Mouse (Mus musculus): Measurements from ENCODE around the gene Psat1. TPM values are rescaled to one million over a fixed set of nuclear protein-coding genes. Genes with fewer than 3 reads are reported as not detected.

Psat1 gene
- polyA plus RNA-seq, 1 experiment from 2014 or later: 121 TPM

DNA sequence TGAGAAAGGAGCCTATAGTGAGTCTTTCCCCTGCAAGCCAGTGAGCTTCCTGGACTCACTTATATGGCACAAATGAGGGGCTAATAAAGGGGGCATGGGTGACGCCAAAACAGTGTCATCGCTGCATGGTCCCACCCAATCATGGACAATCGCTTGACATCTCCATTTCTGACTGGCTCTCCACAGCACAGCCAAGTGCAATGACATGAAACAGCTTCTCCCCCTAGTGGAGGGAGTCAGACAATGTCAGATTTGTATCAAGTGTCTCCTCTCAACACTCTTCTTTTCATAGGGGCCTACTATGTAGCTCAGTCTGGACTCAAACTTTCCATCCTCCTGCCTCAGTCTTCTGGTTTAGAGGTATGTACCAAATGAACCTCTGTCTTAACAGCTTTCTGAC, 17.9 kb upstream of the Psat1 start:
- Histone ChIP-seq H3K36me3 (ENCODE audit: control insufficient read depth, insufficient read depth, low read length) (peaks cover 54% of the 10 kb centered on the region), H3K9ac (ENCODE audit: low read depth, low read length) (no peak overlapping the region), H3K4me3 (ENCODE audit: low read depth, low read length) (no peak overlapping the region), H3K9me3 (ENCODE audit: control insufficient read depth, low read length) (no peaks in the 10 kb centered on the region), H3K4me1 (ENCODE audit: control insufficient read depth, insufficient read depth, low read length) (no peaks in the 10 kb centered on the region), H3K27ac (replicated peaks; ENCODE audit: low read depth, low read length) (no peak overlapping the region), H3K4me2 (ENCODE audit: low read depth, low read length) (no peak overlapping the region), H3K27me3 (replicated peaks; ENCODE audit: control insufficient read depth, insufficient read depth, low read length) (no peaks in the 10 kb centered on the region)
- peak; percentile 68; the same call in 1 of the 2 replicates for ATAC-seq (ENCODE audit: low read depth)
- DNase-seq (ENCODE audit: low spot score): peak; percentile 76
- WGBS: 54% methylated on average over 3 of the region's 3 CpGs

DNA sequence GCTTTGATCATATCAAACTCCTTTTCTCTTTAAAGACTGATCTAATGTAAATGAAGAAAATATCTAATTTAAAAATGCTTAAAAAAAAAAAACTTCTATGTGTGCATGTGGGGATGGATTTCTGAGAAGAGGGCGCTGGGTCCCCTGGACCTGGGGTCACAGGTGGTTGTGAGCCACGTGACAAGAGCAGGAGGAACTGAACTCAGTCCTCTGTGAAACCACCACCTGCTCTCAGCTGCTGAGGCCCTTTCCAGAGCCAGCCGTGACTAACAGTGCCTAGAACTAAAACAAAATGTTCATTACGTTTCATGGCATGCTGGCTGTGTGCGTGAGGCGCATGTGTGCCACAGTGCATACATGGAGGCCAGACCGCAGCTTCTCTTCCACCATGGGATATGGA, 17.4 kb upstream of the Psat1 start:
- Histone ChIP-seq H3K4me1 (ENCODE audit: control insufficient read depth, insufficient read depth, low read length) (no peaks in the 10 kb centered on the region), H3K9me3 (ENCODE audit: control insufficient read depth, low read length) (no peaks in the 10 kb centered on the region), H3K4me3 (ENCODE audit: low read depth, low read length) (no peak overlapping the region), H3K9ac (ENCODE audit: low read depth, low read length) (no peak overlapping the region), H3K27me3 (replicated peaks; ENCODE audit: control insufficient read depth, insufficient read depth, low read length) (no peaks in the 10 kb centered on the region), H3K36me3 (ENCODE audit: control insufficient read depth, insufficient read depth, low read length) (peaks cover 53% of the 10 kb centered on the region), H3K27ac (replicated peaks; ENCODE audit: low read depth, low read length) (no peak overlapping the region), H3K4me2 (ENCODE audit: low read depth, low read length) (no peak overlapping the region)
- DNase-seq (ENCODE audit: low spot score): no peak
- ATAC-seq (ENCODE audit: low read depth): no peak
- 90% methylated on average over 7 of the region's 7 CpGs for WGBS

DNA sequence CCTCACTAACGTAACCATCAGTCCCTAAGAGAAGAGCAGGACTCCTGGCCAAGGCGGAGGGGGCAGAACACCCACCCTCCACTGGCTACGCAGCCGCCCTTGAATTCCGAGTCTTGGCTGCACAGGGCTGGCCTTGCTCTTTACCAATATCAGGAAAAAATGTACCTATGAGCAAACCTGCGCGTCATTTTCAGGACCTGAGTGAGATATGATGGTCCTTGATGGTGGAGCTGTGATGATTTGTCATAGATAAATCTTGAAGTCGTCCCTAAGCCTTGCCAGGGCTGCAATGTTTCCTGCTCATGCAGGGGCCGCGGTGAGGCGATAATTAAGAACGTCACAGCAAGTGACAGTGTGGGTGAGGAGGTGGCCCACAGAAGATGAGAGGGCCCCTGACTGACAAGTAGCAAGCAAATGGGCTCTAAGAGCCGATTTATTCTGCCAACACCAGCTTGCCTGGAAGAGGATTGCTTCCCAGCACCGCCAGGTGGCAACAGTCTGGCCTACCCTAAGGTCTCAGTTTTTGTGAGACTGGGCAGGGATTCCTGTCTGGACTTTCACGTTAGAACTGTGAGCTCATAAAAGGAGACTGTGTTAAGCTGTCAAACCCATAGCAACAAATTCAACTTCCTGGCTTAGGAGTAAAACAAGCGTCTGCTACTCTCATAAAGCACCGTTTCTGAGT, 16.0 kb upstream of the Psat1 start:
- Histone ChIP-seq H3K4me1 (ENCODE audit: control insufficient read depth, insufficient read depth, low read length) (no peaks in the 10 kb centered on the region), H3K27me3 (replicated peaks; ENCODE audit: control insufficient read depth, insufficient read depth, low read length) (no peaks in the 10 kb centered on the region), H3K27ac (replicated peaks; ENCODE audit: low read depth, low read length) (no peak overlapping the region), H3K9ac (ENCODE audit: low read depth, low read length) (no peak overlapping the region), H3K9me3 (ENCODE audit: control insufficient read depth, low read length) (no peaks in the 10 kb centered on the region), H3K36me3 (ENCODE audit: control insufficient read depth, insufficient read depth, low read length) (peaks cover 49% of the 10 kb centered on the region), H3K4me3 (ENCODE audit: low read depth, low read length) (no peak overlapping the region), H3K4me2 (ENCODE audit: low read depth, low read length) (no peak overlapping the region)
- DNase-seq (ENCODE audit: low spot score) (no peak), ATAC-seq (ENCODE audit: low read depth) (no peak)
- WGBS: 89% methylated on average over 17 of the region's 17 CpGs

DNA sequence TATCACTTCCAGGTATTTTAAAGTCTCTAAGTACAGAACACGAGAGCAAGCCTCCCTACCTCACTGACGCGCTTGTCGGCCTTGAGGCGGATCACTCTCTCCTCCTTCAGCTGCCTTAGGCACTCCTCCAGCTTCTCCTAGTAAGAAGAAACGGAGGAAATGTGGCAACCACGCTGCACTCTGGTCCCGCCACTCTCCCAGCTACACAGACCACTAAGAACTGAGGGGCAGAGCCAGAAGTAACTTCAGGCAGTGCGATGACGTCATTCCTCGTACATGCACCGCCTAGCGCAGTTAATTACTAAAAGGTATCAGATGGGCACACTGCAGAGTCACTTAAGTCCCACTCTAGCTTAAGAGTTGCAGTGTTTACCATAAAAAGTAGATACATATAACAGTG, 15.2 kb upstream of the Psat1 start:
- Histone ChIP-seq H3K27ac (replicated peaks; ENCODE audit: low read depth, low read length) (no peak overlapping the region), H3K36me3 (ENCODE audit: control insufficient read depth, insufficient read depth, low read length) (peaks cover 48% of the 10 kb centered on the region), H3K9ac (ENCODE audit: low read depth, low read length) (no peak overlapping the region), H3K4me2 (ENCODE audit: low read depth, low read length) (no peak overlapping the region), H3K4me3 (ENCODE audit: low read depth, low read length) (no peak overlapping the region), H3K4me1 (ENCODE audit: control insufficient read depth, insufficient read depth, low read length) (no peaks in the 10 kb centered on the region), H3K9me3 (ENCODE audit: control insufficient read depth, low read length) (no peaks in the 10 kb centered on the region), H3K27me3 (replicated peaks; ENCODE audit: control insufficient read depth, insufficient read depth, low read length) (no peaks in the 10 kb centered on the region)
- WGBS: 72% methylated on average over 13 of the region's 13 CpGs
- ATAC-seq (ENCODE audit: low read depth): peak; percentile 62
- peak; percentile 30 for DNase-seq (ENCODE audit: low spot score)

DNA sequence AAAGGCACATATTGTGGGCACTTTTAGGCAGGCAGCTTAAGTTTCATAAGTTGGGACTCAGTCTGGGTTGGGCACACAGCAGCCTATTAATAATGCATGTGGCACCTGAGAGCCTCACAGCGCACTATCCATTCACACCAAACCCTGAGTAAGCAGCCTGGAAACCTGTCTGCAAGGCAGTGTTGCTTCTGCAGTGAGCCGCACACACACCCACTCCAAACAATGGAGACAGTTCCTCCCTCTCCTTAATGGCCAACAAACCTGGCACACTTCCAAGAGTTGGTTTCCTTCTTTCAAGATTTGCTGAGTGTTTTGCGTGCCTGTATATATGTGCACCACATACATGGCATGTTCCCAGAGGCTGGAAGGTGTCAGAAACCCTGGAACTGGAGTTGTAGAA, 3.1 kb upstream of the Psat1 start:
- DNase-seq (ENCODE audit: low spot score) (peak; percentile 64), ATAC-seq (ENCODE audit: low read depth) (peak; percentile 56; the same call in 1 of the 2 replicates)
- peaks cover 8% of the 10 kb centered on the region for H3K36me3 ChIP-seq (ENCODE audit: control insufficient read depth, insufficient read depth, low read length)
- H3K27me3 ChIP-seq (replicated peaks; ENCODE audit: control insufficient read depth, insufficient read depth, low read length): no peaks in the 10 kb centered on the region
- H3K27ac ChIP-seq (replicated peaks; ENCODE audit: low read depth, low read length): no peak overlapping the region
- H3K4me1 ChIP-seq (ENCODE audit: control insufficient read depth, insufficient read depth, low read length): no peaks in the 10 kb centered on the region
- H3K9me3 ChIP-seq (ENCODE audit: control insufficient read depth, low read length): no peaks in the 10 kb centered on the region; the same call in 1 of the 2 replicates
- no peak overlapping the region for H3K4me2 ChIP-seq (ENCODE audit: low read depth, low read length)
- H3K9ac ChIP-seq (ENCODE audit: low read depth, low read length): no peak overlapping the region
- WGBS: 76% methylated on average over 3 of the region's 3 CpGs
- no peak overlapping the region for H3K4me3 ChIP-seq (ENCODE audit: low read depth, low read length)

DNA sequence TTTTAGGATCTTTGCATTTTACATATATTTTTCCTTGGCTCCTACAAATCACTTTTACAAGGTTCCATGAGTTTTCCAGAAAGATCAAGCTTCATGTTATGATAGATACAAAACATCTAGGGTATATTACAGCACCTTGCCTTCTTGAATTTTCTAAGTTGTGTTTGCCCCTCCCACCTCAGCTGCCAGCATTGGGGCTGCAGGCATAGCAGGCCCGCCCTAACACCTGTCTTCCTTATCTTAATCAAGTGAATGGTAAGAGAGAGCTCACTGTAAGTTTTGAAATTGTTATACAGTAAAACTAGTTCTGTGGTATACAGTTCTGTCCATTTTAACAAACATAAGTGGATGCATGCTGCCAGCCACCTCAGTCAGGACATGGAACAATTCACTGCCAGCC, 1.7 kb upstream of the Psat1 start:
- no peaks in the 10 kb centered on the region for H3K4me1 ChIP-seq (ENCODE audit: control insufficient read depth, insufficient read depth, low read length)
- DNase-seq (ENCODE audit: low spot score) (no peak), ATAC-seq (ENCODE audit: low read depth) (no peak)
- H3K9ac ChIP-seq (ENCODE audit: low read depth, low read length): no peak overlapping the region
- H3K27me3 ChIP-seq (replicated peaks; ENCODE audit: control insufficient read depth, insufficient read depth, low read length): no peaks in the 10 kb centered on the region
- WGBS: 78% methylated on average over 1 of the region's 1 CpGs
- H3K27ac ChIP-seq (replicated peaks; ENCODE audit: low read depth, low read length): no peak overlapping the region
- no peaks in the 10 kb centered on the region for H3K36me3 ChIP-seq (ENCODE audit: control insufficient read depth, insufficient read depth, low read length)
- H3K4me3 ChIP-seq (ENCODE audit: low read depth, low read length): no peak overlapping the region
- no peaks in the 10 kb centered on the region; the same call in 1 of the 2 replicates for H3K9me3 ChIP-seq (ENCODE audit: control insufficient read depth, low read length)
- H3K4me2 ChIP-seq (ENCODE audit: low read depth, low read length): no peak overlapping the region

DNA sequence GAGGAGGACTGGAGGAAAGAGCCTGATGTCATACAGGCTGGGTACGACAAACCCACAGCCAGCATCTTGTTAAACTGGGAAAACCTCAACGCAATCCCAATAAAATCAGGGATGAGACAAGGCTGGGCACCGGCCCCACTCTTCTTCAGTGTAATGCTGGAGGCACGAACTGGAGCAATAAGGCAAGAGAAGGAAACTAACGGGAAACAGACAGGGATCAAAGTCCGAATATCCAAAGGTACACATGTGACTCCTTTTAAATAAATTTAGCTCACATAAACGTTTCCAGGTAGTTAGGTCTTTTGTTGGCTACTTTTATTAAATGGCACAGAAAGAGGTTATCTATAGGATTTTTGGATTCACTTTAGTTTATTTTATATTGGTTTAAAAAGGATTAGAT, 1.3 kb upstream of the Psat1 start:
- no peak overlapping the region for H3K4me2 ChIP-seq (ENCODE audit: low read depth, low read length)
- DNase-seq (ENCODE audit: low spot score) (no peak), ATAC-seq (ENCODE audit: low read depth) (no peak)
- 55% methylated on average over 7 of the region's 7 CpGs for WGBS
- H3K4me3 ChIP-seq (ENCODE audit: low read depth, low read length): no peak overlapping the region
- H3K9ac ChIP-seq (ENCODE audit: low read depth, low read length): no peak overlapping the region
- no peaks in the 10 kb centered on the region for H3K27me3 ChIP-seq (replicated peaks; ENCODE audit: control insufficient read depth, insufficient read depth, low read length)
- H3K36me3 ChIP-seq (ENCODE audit: control insufficient read depth, insufficient read depth, low read length): no peaks in the 10 kb centered on the region
- no peaks in the 10 kb centered on the region; the same call in 1 of the 2 replicates for H3K9me3 ChIP-seq (ENCODE audit: control insufficient read depth, low read length)
- no peaks in the 10 kb centered on the region for H3K4me1 ChIP-seq (ENCODE audit: control insufficient read depth, insufficient read depth, low read length)
- no peak overlapping the region for H3K27ac ChIP-seq (replicated peaks; ENCODE audit: low read depth, low read length)

DNA sequence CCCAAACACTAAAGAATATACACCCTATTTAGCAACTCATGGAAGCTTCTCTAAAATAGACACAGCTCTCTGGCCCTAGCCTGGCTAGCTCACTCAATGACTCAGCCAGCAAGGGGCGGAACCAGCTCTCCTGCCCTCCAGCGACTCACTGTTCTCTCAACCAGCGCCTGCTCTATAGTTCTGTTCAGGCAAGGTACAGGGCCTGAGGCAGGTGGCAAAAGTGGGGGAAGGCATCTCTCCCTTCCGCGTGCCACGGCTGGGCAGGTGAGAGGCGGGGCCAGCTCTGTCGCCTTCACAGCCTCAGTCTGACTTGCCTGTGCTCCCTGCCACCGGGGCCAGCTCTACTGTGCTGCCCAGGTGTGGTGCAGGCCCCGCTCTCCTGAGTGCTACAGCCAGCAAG, 474 bp downstream of the Psat1 start:
- H3K4me1 ChIP-seq (ENCODE audit: control insufficient read depth, insufficient read depth, low read length): no peaks in the 10 kb centered on the region
- no peak overlapping the region for H3K27ac ChIP-seq (replicated peaks; ENCODE audit: low read depth, low read length)
- DNase-seq (ENCODE audit: low spot score) (peak; percentile 33), ATAC-seq (ENCODE audit: low read depth) (0 out of 2 replicates have a peak, but pooled peaks have one; percentile 30)
- no peaks in the 10 kb centered on the region for H3K36me3 ChIP-seq (ENCODE audit: control insufficient read depth, insufficient read depth, low read length)
- no peaks in the 10 kb centered on the region; the same call in 1 of the 2 replicates for H3K9me3 ChIP-seq (ENCODE audit: control insufficient read depth, low read length)
- no peak overlapping the region for H3K4me2 ChIP-seq (ENCODE audit: low read depth, low read length)
- no peaks in the 10 kb centered on the region for H3K27me3 ChIP-seq (replicated peaks; ENCODE audit: control insufficient read depth, insufficient read depth, low read length)
- WGBS: 63% methylated on average over 9 of the region's 10 CpGs
- H3K4me3 ChIP-seq (ENCODE audit: low read depth, low read length): no peak overlapping the region
- H3K9ac ChIP-seq (ENCODE audit: low read depth, low read length): no peak overlapping the region

DNA sequence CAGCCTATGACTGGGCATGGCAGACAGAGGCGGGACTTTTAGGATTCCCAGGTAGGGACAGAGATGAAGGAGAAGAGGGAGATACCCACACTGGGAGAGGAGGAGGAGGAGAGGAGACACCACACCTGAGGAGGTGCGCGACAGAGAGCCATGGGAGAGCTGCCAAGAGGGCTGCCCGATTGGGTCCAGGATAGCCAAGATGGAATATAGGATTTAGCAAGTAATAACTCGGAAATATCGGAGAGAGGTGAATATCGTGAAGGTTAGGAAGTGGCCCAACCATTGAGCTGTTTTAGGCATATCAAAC, 4.1 kb downstream of the Psat1 start:
- no peak overlapping the region for H3K4me3 ChIP-seq (ENCODE audit: low read depth, low read length)
- 76% methylated on average over 7 of the region's 7 CpGs for WGBS
- DNase-seq (ENCODE audit: low spot score) (no peak), ATAC-seq (ENCODE audit: low read depth) (no peak)
- H3K9me3 ChIP-seq (ENCODE audit: control insufficient read depth, low read length): no peaks in the 10 kb centered on the region
- no peak overlapping the region for H3K27ac ChIP-seq (replicated peaks; ENCODE audit: low read depth, low read length)
- H3K4me1 ChIP-seq (ENCODE audit: control insufficient read depth, insufficient read depth, low read length): no peaks in the 10 kb centered on the region
- no peaks in the 10 kb centered on the region for H3K36me3 ChIP-seq (ENCODE audit: control insufficient read depth, insufficient read depth, low read length)
- no peak overlapping the region for H3K4me2 ChIP-seq (ENCODE audit: low read depth, low read length)
- H3K27me3 ChIP-seq (replicated peaks; ENCODE audit: control insufficient read depth, insufficient read depth, low read length): no peaks in the 10 kb centered on the region
- no peak overlapping the region for H3K9ac ChIP-seq (ENCODE audit: low read depth, low read length)
